Mouse (Mus musculus): Measurements from ENCODE around the gene Ccdc85c. TPM values are rescaled to one million over a fixed set of nuclear protein-coding genes. Genes with fewer than 3 reads are reported as not detected.

The Ccdc85c gene
- polyA plus RNA-seq, 1 experiment from 2014 or later = 7.7 TPM

GRCm38 (mm10) chr12:108288127-108288880, 13.1 kb upstream of the Ccdc85c start:
- Histone ChIP-seq H3K4me1 (peaks cover 40% of the 10 kb centered on the region), H3K4me2 (no peak overlapping the region), H3K4me3 (replicated peaks) (no peak overlapping the region), H3K36me3 (no peaks in the 10 kb centered on the region), H3K27me3 (no peaks in the 10 kb centered on the region), H3K27ac (no peak overlapping the region), H3K9ac (no peak overlapping the region), H3K9me3 (replicated peaks) (no peaks in the 10 kb centered on the region)
- no peak for ATAC-seq (replicated peaks; ENCODE audit: low FRiP score)
- WGBS = 57% methylated on average over 19 of the region's 19 CpGs

DNA sequence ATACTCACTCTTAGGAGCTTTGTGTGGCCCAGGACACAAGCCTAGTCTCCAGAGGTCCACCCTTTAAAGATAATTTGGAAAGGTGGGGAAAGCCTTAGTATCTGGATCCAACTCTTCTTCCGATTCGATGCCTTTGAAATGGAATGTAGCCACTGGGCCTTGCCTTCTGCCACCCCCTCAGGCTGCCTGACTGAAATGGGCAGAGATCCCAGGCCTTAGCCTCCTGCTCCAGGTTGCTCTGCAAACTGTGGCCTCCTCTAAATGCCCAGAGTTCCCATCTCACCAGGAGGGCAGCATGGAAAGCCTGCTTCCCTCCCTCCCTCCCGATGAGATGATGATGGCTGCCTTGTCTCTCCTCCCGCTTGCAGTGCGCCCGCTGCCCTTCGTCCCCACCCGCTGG, 11.8 kb upstream of the Ccdc85c start:
- Histone ChIP-seq H3K27ac (no peak overlapping the region), H3K4me1 (peaks cover 31% of the 10 kb centered on the region), H3K9me3 (replicated peaks) (no peaks in the 10 kb centered on the region), H3K27me3 (0 out of 2 replicates have a peak, but pooled peaks cover 3% of the 10 kb centered on the region), H3K36me3 (no peaks in the 10 kb centered on the region), H3K4me2 (no peak overlapping the region), H3K9ac (no peak overlapping the region), H3K4me3 (replicated peaks) (no peak overlapping the region)
- ATAC-seq (replicated peaks; ENCODE audit: low FRiP score) = no peak
- WGBS = 96% methylated on average over 8 of the region's 8 CpGs

DNA sequence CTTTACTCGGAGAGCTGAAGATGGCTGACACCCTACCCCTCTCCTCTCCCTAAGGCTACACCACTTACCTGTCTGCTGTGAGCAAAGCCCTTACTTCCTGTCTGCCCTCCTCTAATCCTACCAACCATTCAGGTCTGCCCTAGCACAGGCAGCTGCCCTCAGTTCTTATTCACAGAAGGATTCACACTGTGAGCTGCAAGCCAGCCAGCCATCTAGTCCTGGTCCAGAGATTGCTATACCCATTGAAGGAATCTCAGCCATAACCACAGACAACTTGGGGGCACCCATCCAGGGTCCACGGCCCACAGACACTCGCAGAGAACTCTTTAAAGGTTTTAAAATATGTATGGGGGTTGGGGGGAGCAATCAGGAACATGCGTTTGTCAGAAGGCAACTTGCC, 11.2 kb upstream of the Ccdc85c start:
- Histone ChIP-seq H3K9ac (no peak overlapping the region), H3K4me1 (peaks cover 30% of the 10 kb centered on the region), H3K36me3 (no peaks in the 10 kb centered on the region), H3K4me3 (replicated peaks) (no peak overlapping the region), H3K4me2 (no peak overlapping the region), H3K27ac (no peak overlapping the region), H3K27me3 (0 out of 2 replicates have a peak, but pooled peaks cover 3% of the 10 kb centered on the region), H3K9me3 (replicated peaks) (no peaks in the 10 kb centered on the region)
- 85% methylated on average over 4 of the region's 4 CpGs for WGBS
- no peak for ATAC-seq (replicated peaks; ENCODE audit: low FRiP score)

- no peak overlapping the region for H3K9ac ChIP-seq
- H3K27ac ChIP-seq = 0 out of 2 replicates have a peak overlapping the region, but pooled peaks have one; percentile 34
- WGBS = 33% methylated on average over 11 of the region's 11 CpGs
- H3K36me3 ChIP-seq = no peaks in the 10 kb centered on the region
- peaks cover 10% of the 10 kb centered on the region; the same call in 1 of the 2 replicates for H3K27me3 ChIP-seq
- peaks cover 30% of the 10 kb centered on the region for H3K4me1 ChIP-seq
- peak overlapping the region; percentile 29 for H3K4me2 ChIP-seq
- H3K9me3 ChIP-seq (replicated peaks) = no peaks in the 10 kb centered on the region
- peak; percentile 58; the same call in 1 of the 2 replicates for ATAC-seq (replicated peaks; ENCODE audit: low FRiP score)
- no peak overlapping the region for H3K4me3 ChIP-seq (replicated peaks)
Observed at GRCm38 (mm10) chr12:108285225-108286011, 10.2 kb upstream of the Ccdc85c start.

GRCm38 (mm10) chr12:108284455-108285224, 9.4 kb upstream of the Ccdc85c start:
- Histone ChIP-seq H3K27me3 (peaks cover 10% of the 10 kb centered on the region; the same call in 1 of the 2 replicates), H3K9ac (no peak overlapping the region), H3K4me2 (peak overlapping the region; percentile 29), H3K9me3 (replicated peaks) (no peaks in the 10 kb centered on the region), H3K36me3 (no peaks in the 10 kb centered on the region), H3K4me1 (peaks cover 30% of the 10 kb centered on the region), H3K4me3 (replicated peaks) (no peak overlapping the region), H3K27ac (0 out of 2 replicates have a peak overlapping the region, but pooled peaks have one; percentile 34)
- 0 out of 2 replicates have a peak, but pooled peaks have one; percentile 7 for ATAC-seq (replicated peaks; ENCODE audit: low FRiP score)
- 38% methylated on average over 14 of the region's 14 CpGs for WGBS

- ATAC-seq (replicated peaks; ENCODE audit: low FRiP score) = no peak
- Histone ChIP-seq H3K27me3 (peaks cover 25% of the 10 kb centered on the region), H3K27ac (peak overlapping the region; percentile 51), H3K9me3 (replicated peaks) (no peaks in the 10 kb centered on the region), H3K9ac (no peak overlapping the region), H3K4me3 (replicated peaks) (no peak overlapping the region), H3K4me2 (peak overlapping the region; percentile 97), H3K4me1 (peaks cover 47% of the 10 kb centered on the region), H3K36me3 (no peaks in the 10 kb centered on the region)
- 34% methylated on average over 15 of the region's 15 CpGs for WGBS
Observed at GRCm38 (mm10) chr12:108278221-108278918, 3.1 kb upstream of the Ccdc85c start.

- WGBS = 3% methylated on average over 12 of the region's 12 CpGs
- ATAC-seq (replicated peaks; ENCODE audit: low FRiP score) = no peak
- no peaks in the 10 kb centered on the region for H3K36me3 ChIP-seq
- H3K4me2 ChIP-seq = peak overlapping the region; percentile 97
- H3K9ac ChIP-seq = 0 out of 2 replicates have a peak overlapping the region, but pooled peaks have one; percentile 2
- H3K9me3 ChIP-seq (replicated peaks) = no peaks in the 10 kb centered on the region
- peaks cover 57% of the 10 kb centered on the region for H3K4me1 ChIP-seq
- H3K27ac ChIP-seq = peak overlapping the region; percentile 51
- H3K27me3 ChIP-seq = peaks cover 22% of the 10 kb centered on the region
- H3K4me3 ChIP-seq (replicated peaks) = peak overlapping the region; percentile 81
Observed at GRCm38 (mm10) chr12:108277341-108277841, 2.2 kb upstream of the Ccdc85c start.

DNA sequence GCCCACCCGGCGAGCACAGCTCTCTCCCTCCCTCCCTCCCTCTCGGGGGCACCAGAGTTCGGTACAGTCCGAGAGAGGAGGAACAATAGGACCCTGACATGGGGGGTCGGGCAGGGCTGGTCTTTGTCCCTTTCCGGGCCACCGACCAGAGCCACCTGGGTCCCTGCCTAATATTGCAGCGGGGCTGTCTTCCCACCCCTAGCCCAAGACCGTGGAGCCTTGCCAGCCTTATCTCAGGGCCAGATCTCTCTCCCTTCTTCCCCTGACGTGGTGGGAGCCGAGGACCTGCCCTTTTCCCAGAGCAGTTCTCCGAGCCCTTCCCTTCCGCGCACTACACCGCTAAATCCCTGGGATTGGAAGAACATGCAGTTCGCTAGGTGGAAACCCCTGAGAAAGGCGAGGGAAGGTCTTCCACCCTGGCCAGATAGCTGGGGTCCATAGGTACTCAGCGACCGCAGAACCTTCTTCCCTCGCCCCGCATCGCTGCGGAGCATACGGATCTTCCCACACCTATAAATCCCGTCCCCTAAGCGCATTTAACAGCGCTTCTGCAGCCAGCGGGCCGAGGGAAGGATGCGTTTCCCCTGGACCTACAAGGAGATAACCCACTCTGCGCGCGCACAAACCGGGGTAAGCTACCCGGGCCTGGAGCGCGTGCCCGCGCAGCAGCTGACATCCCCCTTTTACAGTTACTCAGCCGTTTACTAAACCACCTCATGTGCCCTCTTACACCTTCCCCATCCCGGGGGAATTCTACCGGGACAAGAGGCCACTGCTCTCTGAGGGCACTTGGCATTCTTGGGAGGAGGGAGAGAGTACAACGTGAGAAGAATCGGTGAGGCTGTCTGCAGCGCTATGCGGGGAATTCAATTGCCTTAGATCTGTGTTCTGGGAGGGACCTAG, 946 bp upstream of the Ccdc85c start:
- peak overlapping the region; percentile 87 for H3K27ac ChIP-seq
- no peak for ATAC-seq (replicated peaks; ENCODE audit: low FRiP score)
- H3K4me2 ChIP-seq = peak overlapping the region; percentile 97
- H3K27me3 ChIP-seq = peaks cover 20% of the 10 kb centered on the region
- under 1% methylated on average over 46 of the region's 47 CpGs for WGBS
- no peaks in the 10 kb centered on the region for H3K9me3 ChIP-seq (replicated peaks)
- H3K4me3 ChIP-seq (replicated peaks) = peak overlapping the region; percentile 81
- H3K4me1 ChIP-seq = peaks cover 69% of the 10 kb centered on the region
- H3K36me3 ChIP-seq = no peaks in the 10 kb centered on the region
- H3K9ac ChIP-seq = peak overlapping the region; percentile 60

DNA sequence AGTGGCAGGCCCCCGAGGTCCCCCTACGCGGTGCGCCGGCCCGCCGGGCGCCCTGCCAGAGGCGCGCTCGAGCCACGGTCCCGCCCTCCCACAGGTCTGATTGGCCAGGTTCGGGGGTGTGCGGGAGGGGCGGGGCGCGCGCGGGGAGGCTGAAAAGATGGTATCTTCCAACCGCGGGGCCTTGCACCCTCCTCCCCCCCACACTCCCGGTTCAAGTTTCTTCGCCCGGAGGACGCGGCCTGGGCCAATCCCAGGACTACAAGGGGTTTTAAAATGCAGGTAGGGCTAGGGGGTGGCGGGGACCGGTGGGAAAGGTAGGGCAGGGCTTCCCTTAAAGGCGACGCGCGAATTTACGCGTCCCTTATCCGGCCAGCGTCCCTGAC, 274 bp upstream of the Ccdc85c start:
- peak overlapping the region; percentile 60 for H3K9ac ChIP-seq
- no peaks in the 10 kb centered on the region for H3K9me3 ChIP-seq (replicated peaks)
- H3K27ac ChIP-seq = peak overlapping the region; percentile 87
- no peaks in the 10 kb centered on the region for H3K36me3 ChIP-seq
- peaks cover 76% of the 10 kb centered on the region for H3K4me1 ChIP-seq
- peak; percentile 94 for ATAC-seq (replicated peaks; ENCODE audit: low FRiP score)
- under 1% methylated on average over 36 of the region's 37 CpGs for WGBS
- H3K4me2 ChIP-seq = peak overlapping the region; percentile 97
- peak overlapping the region; percentile 81 for H3K4me3 ChIP-seq (replicated peaks)
- H3K27me3 ChIP-seq = peaks cover 15% of the 10 kb centered on the region; the same call in 1 of the 2 replicates

DNA sequence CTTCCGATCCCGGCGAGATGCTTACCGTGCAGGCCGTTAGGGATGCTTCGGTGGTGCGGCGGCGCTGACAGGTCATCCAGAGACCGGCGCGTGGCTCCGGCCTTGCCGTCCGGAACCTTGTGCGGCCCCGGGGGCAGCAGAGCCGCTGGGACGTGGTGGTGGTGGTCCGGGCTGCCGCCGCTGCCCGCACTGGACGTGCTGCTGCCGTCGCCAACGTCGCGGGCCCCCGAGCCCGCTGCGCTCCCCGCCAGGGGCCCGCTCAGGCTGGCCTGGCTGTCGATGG, 971 bp downstream of the Ccdc85c start:
- peak overlapping the region; percentile 73 for H3K9ac ChIP-seq
- peak overlapping the region; percentile 81 for H3K4me3 ChIP-seq (replicated peaks)
- no peak for ATAC-seq (replicated peaks; ENCODE audit: low FRiP score)
- H3K27ac ChIP-seq = no peak overlapping the region
- no peaks in the 10 kb centered on the region for H3K9me3 ChIP-seq (replicated peaks)
- peaks cover 86% of the 10 kb centered on the region for H3K4me1 ChIP-seq
- peak overlapping the region; percentile 97 for H3K4me2 ChIP-seq
- under 1% methylated on average over 35 of the region's 35 CpGs for WGBS
- peaks cover 15% of the 10 kb centered on the region; the same call in 1 of the 2 replicates for H3K27me3 ChIP-seq
- no peaks in the 10 kb centered on the region for H3K36me3 ChIP-seq
